Mouse (Mus musculus): Measurements from ENCODE around the gene Trim25.

- TF ChIP-seq POLR2A (IDR thresholded peaks at IDR 0.05; ENCODE audit: borderline replicate concordance, extremely low read depth, low read depth, low read length) (no peak), CTCF (IDR thresholded peaks at IDR 0.05; ENCODE audit: insufficient read depth, low read length) (no peak)
Observed at GRCm38 (mm10) chr11:89025603-89026002, 26.4 kb downstream of the Trim25 start.
